11 mouse cellular contexts compared by ENCODE assay signal in genomic region chr8:73281996-73282395, GRCm38 (mm10).
DNase-seq lines count a peak whose midpoint lies in the region; ATAC-seq and TF ChIP-seq lines count a peak whose summit lies in the region.
"Had no signal": no experiment of that assay in that cellular context is flagged by ENCODE, and none has a peak within 500 bp of the region (broad histone marks: within the 10 kb centered on the region; RNA-seq: fewer than 3 reads in every experiment).

No protein-coding gene starts in this region.

- peaks cover 4% of the 10 kb centered on the region; the same call in 1 of the 2 replicates for H3K79me2 ChIP-seq in heart, adult 2 months (replicated peaks; ENCODE audit: control insufficient read depth, insufficient read depth, low read length)

- H3K27ac ChIP-seq in heart, adult 2 months = no peak overlapping the region
- no peak overlapping the region for H3K27ac ChIP-seq in heart, embryonic 11.5 days (ENCODE audit: low read depth, low read length)
- H3K27ac ChIP-seq in midbrain, postnatal 0 days (ENCODE audit: low read depth, low read length) = no peak overlapping the region
- H3K27ac ChIP-seq in midbrain, embryonic 13.5 days = no peak overlapping the region
- H3K27ac ChIP-seq in stomach, postnatal 0 days (replicated peaks) = no peak overlapping the region
- H3K27ac ChIP-seq: stomach, embryonic 15.5 days had no signal

- TF ChIP-seq CTCF in heart, adult 2 months (IDR thresholded peaks at IDR 0.05) = no peak
- TF ChIP-seq CTCF in midbrain, postnatal 0 days (IDR thresholded peaks at IDR 0.05) = no peak
- no peak for TF ChIP-seq CTCF in stomach, postnatal 0 days (IDR thresholded peaks at IDR 0.05; ENCODE audit: low read depth)

- no peaks in the 10 kb centered on the region for H3K27me3 ChIP-seq in heart, adult 2 months (ENCODE audit: control insufficient read depth, insufficient read depth, low read length)
- H3K27me3 ChIP-seq in heart, embryonic 11.5 days (ENCODE audit: control insufficient read depth, insufficient read depth, low read length) = no peaks in the 10 kb centered on the region
- no peaks in the 10 kb centered on the region for H3K27me3 ChIP-seq in midbrain, postnatal 0 days (ENCODE audit: insufficient read depth, low read length)
- H3K27me3 ChIP-seq in midbrain, embryonic 13.5 days = no peaks in the 10 kb centered on the region
- no peaks in the 10 kb centered on the region for H3K27me3 ChIP-seq in stomach, postnatal 0 days (ENCODE audit: control insufficient read depth, insufficient read depth, low read length)
- H3K27me3 ChIP-seq: stomach, embryonic 15.5 days had no signal

- 58% methylated on average over 4 of the region's 4 CpGs for WGBS in heart, adult 2 months
- WGBS in heart, embryonic 11.5 days (ENCODE audit: insufficient replicate concordance) = 81% methylated on average over 4 of the region's 4 CpGs
- WGBS in midbrain, postnatal 0 days = 79% methylated on average over 4 of the region's 4 CpGs
- WGBS in midbrain, embryonic 13.5 days = 95% methylated on average over 4 of the region's 4 CpGs
- 73% methylated on average over 4 of the region's 4 CpGs for WGBS in stomach, postnatal 0 days

- peaks cover 2% of the 10 kb centered on the region; the same call in 1 of the 2 replicates for H3K4me1 ChIP-seq in heart, adult 2 months (ENCODE audit: control insufficient read depth, insufficient read depth, low read length)
- H3K4me1 ChIP-seq in heart, embryonic 11.5 days (ENCODE audit: control insufficient read depth, insufficient read depth, low read length) = peaks cover 4% of the 10 kb centered on the region; the same call in 1 of the 2 replicates
- H3K4me1 ChIP-seq in midbrain, postnatal 0 days (ENCODE audit: insufficient read depth, low read length) = no peaks in the 10 kb centered on the region
- H3K4me1 ChIP-seq in midbrain, embryonic 13.5 days (replicated peaks) = no peaks in the 10 kb centered on the region
- H3K4me1 ChIP-seq in stomach, postnatal 0 days (replicated peaks; ENCODE audit: control insufficient read depth, insufficient read depth) = no peaks in the 10 kb centered on the region
- H3K4me1 ChIP-seq: stomach, embryonic 15.5 days had no signal

- peaks cover 3% of the 10 kb centered on the region for H3K36me3 ChIP-seq in heart, adult 2 months (ENCODE audit: control insufficient read depth, insufficient read depth, low read length)
- no peaks in the 10 kb centered on the region for H3K36me3 ChIP-seq in heart, embryonic 11.5 days (ENCODE audit: control insufficient read depth, insufficient read depth, low read length)
- no peaks in the 10 kb centered on the region for H3K36me3 ChIP-seq in midbrain, postnatal 0 days (ENCODE audit: insufficient read depth, low read length)
- no peaks in the 10 kb centered on the region for H3K36me3 ChIP-seq in midbrain, embryonic 13.5 days
- H3K36me3 ChIP-seq in stomach, postnatal 0 days (ENCODE audit: control insufficient read depth, insufficient read depth, low read length) = no peaks in the 10 kb centered on the region
- H3K36me3 ChIP-seq: stomach, embryonic 15.5 days had no signal

- no peak overlapping the region for H3K9ac ChIP-seq in heart, adult 2 months (ENCODE audit: low read depth, low read length)
- no peak overlapping the region for H3K9ac ChIP-seq in heart, embryonic 11.5 days (ENCODE audit: low read depth, low read length)
- H3K9ac ChIP-seq in midbrain, postnatal 0 days (replicated peaks; ENCODE audit: low read length, poor library complexity, severe bottlenecking) = no peak overlapping the region
- H3K9ac ChIP-seq in midbrain, embryonic 13.5 days (replicated peaks) = no peak overlapping the region
- no peak overlapping the region for H3K9ac ChIP-seq in stomach, postnatal 0 days (ENCODE audit: low read length)
- H3K9ac ChIP-seq: stomach, embryonic 15.5 days had no signal

- peak; percentile 48 to 55 for DNase-seq in heart, adult 2 months
- peak; percentile 57 for DNase-seq in midbrain, postnatal 0 days (ENCODE audit: low spot score)
- peak; percentile 26 for DNase-seq in cerebellum, adult 8-10 months
- DNase-seq in heart, postnatal 36 days = peak; percentile 38 to 42
- DNase-seq in stomach, postnatal 0 days (ENCODE audit: low spot score) = no peak
- DNase-seq: right cerebral cortex, adult 18-20 months had no signal

- H3K4me2 ChIP-seq in heart, embryonic 11.5 days = no peak overlapping the region
- H3K4me2 ChIP-seq in midbrain, postnatal 0 days (ENCODE audit: low read depth, low read length, poor library complexity, severe bottlenecking) = no peak overlapping the region
- H3K4me2 ChIP-seq in midbrain, embryonic 13.5 days (replicated peaks) = no peak overlapping the region
- H3K4me2 ChIP-seq in stomach, postnatal 0 days (replicated peaks; ENCODE audit: low read depth) = no peak overlapping the region
- H3K4me2 ChIP-seq: stomach, embryonic 15.5 days had no signal

- ATAC-seq in heart, embryonic 11.5 days (replicated peaks; ENCODE audit: insufficient number of reproducible peaks, low FRiP score, low TSS enrichment) = no peak
- no peak for ATAC-seq in midbrain, postnatal 0 days (ENCODE audit: low FRiP score)
- no peak for ATAC-seq in midbrain, embryonic 13.5 days
- no peak for ATAC-seq in stomach, postnatal 0 days (ENCODE audit: low FRiP score, low TSS enrichment)
- ATAC-seq in activated CD4-positive, CD25-positive, alpha-beta regulatory T cell, adult 4 months = no peak
- ATAC-seq: intestine, postnatal 0 days had no signal

- H3K9me3 ChIP-seq in heart, embryonic 11.5 days (replicated peaks; ENCODE audit: control insufficient read depth, low read length) = no peaks in the 10 kb centered on the region
- no peaks in the 10 kb centered on the region for H3K9me3 ChIP-seq in midbrain, postnatal 0 days (ENCODE audit: low read length)
- no peaks in the 10 kb centered on the region for H3K9me3 ChIP-seq in midbrain, embryonic 13.5 days
- H3K9me3 ChIP-seq in stomach, postnatal 0 days (ENCODE audit: control insufficient read depth, low read length) = no peaks in the 10 kb centered on the region
- H3K9me3 ChIP-seq: stomach, embryonic 15.5 days had no signal

- intact Hi-C loops in heart, adult 2 months (cut with DNase I) = loop anchor here (5.0 kb wide), 1 partner anchor 60 kb away; no protein-coding TSS in a partner anchor
- intact Hi-C loops in heart, postnatal 36 days (cut with DNase I) = no loop called here

- TF ChIP-seq EP300 in heart, adult 2 months (IDR thresholded peaks at IDR 0.05; ENCODE audit: insufficient read depth, low read depth, low read length) = no peak
- no peak for TF ChIP-seq EP300 in stomach, postnatal 0 days (optimal IDR thresholded peaks at IDR 0.05)

- TF ChIP-seq POLR2A in heart, adult 2 months (IDR thresholded peaks at IDR 0.05; ENCODE audit: insufficient read depth, low read depth, low read length) = no peak

- H3K4me3 ChIP-seq in heart, adult 2 months = no peak overlapping the region
- H3K4me3 ChIP-seq in heart, embryonic 11.5 days (ENCODE audit: low read depth, low read length) = no peak overlapping the region
- H3K4me3 ChIP-seq in midbrain, postnatal 0 days (ENCODE audit: low read depth, low read length) = no peak overlapping the region
- H3K4me3 ChIP-seq in midbrain, embryonic 13.5 days (replicated peaks) = no peak overlapping the region
- no peak overlapping the region for H3K4me3 ChIP-seq in stomach, postnatal 0 days (ENCODE audit: low read depth, low read length)
- H3K4me3 ChIP-seq: stomach, embryonic 15.5 days had no signal
